Mouse (Mus musculus): ENCODE results near the gene Gsc. TPM values are rescaled to one million over a fixed set of nuclear protein-coding genes. Genes with fewer than 3 reads are reported as not detected.
A peak's percentile ranks its signal among the peaks of the same experiment; 100 is the strongest.
"Not testable (repeated sequence)": the region's sequence is repeated elsewhere in the genome, so short reads cannot be mapped to it uniquely, and the experiment has no call there.

Gsc gene
- polyA plus RNA-seq, 1 experiment from 2014 or later, result 32.3 TPM

DNA sequence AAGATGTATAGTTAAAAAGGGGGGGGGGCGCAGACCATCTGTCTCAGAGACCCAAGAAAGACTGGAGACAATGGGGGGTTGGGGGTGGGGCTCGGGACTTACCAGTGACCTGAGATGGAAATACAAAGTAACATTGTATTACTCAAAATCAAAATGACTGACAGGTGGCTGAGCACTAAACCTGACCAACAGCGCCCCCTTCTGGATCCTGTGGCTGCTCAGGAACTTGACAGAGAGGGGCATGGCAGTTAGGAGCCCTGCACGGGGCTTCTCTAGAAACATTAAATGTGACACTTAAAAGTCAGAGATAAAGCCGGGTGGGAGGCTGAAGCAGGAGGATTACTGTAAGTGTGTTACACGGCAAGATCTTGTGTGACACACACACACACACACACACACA is 13.8 kb downstream of the Gsc start:
- Histone ChIP-seq H3K27ac (no peak overlapping the region), H3K4me3 (replicated peaks) (no peak overlapping the region), H3K9me3 (no peaks in the 10 kb centered on the region; the same call in 1 of the 2 replicates), H3K4me2 (no peak overlapping the region), H3K9ac (replicated peaks) (no peak overlapping the region), H3K4me1 (replicated peaks) (peaks cover 23% of the 10 kb centered on the region), H3K27me3 (peaks cover 10% of the 10 kb centered on the region), H3K36me3 (no peaks in the 10 kb centered on the region)
- WGBS, result 65% methylated on average over 6 of the region's 6 CpGs
- no peak for ATAC-seq (ENCODE audit: insufficient number of reproducible peaks, insufficient read depth, low FRiP score, low TSS enrichment, low read depth)

GRCm38 (mm10) chr12:104453002-104453401 is 20.1 kb downstream of the Gsc start:
- H3K4me1 ChIP-seq (replicated peaks), result peaks cover 6% of the 10 kb centered on the region
- H3K4me3 ChIP-seq (replicated peaks), result no peak overlapping the region
- H3K9me3 ChIP-seq, result no peaks in the 10 kb centered on the region
- no peak for ATAC-seq (ENCODE audit: insufficient number of reproducible peaks, insufficient read depth, low FRiP score, low TSS enrichment, low read depth)
- H3K27me3 ChIP-seq, result peaks cover 19% of the 10 kb centered on the region; the same call in 1 of the 2 replicates
- no peak overlapping the region for H3K4me2 ChIP-seq
- H3K27ac ChIP-seq, result no peak overlapping the region
- 70% methylated on average over 1 of the region's 1 CpGs for WGBS
- no peaks in the 10 kb centered on the region for H3K36me3 ChIP-seq
- no peak overlapping the region for H3K9ac ChIP-seq (replicated peaks)

GRCm38 (mm10) chr12:104450257-104450656 is 22.9 kb downstream of the Gsc start:
- ATAC-seq (ENCODE audit: insufficient number of reproducible peaks, insufficient read depth, low FRiP score, low TSS enrichment, low read depth), result no peak
- H3K4me1 ChIP-seq (replicated peaks), result peaks cover 16% of the 10 kb centered on the region
- peaks cover 41% of the 10 kb centered on the region for H3K27me3 ChIP-seq
- no peaks in the 10 kb centered on the region for H3K36me3 ChIP-seq
- WGBS, result 75% methylated on average over 10 of the region's 10 CpGs
- no peak overlapping the region for H3K9ac ChIP-seq (replicated peaks)
- H3K4me2 ChIP-seq, result no peak overlapping the region
- no peak overlapping the region for H3K27ac ChIP-seq
- no peaks in the 10 kb centered on the region for H3K9me3 ChIP-seq
- no peak overlapping the region for H3K4me3 ChIP-seq (replicated peaks)

- Histone ChIP-seq H3K9ac (replicated peaks) (no peak overlapping the region), H3K4me3 (replicated peaks) (no peak overlapping the region), H3K27me3 (peaks cover 40% of the 10 kb centered on the region), H3K36me3 (no peaks in the 10 kb centered on the region), H3K4me1 (replicated peaks) (peaks cover 16% of the 10 kb centered on the region), H3K4me2 (no peak overlapping the region), H3K27ac (no peak overlapping the region), H3K9me3 (no peaks in the 10 kb centered on the region)
- WGBS, result 33% methylated on average over 13 of the region's 13 CpGs
- no peak for ATAC-seq (ENCODE audit: insufficient number of reproducible peaks, insufficient read depth, low FRiP score, low TSS enrichment, low read depth)
Measured at GRCm38 (mm10) chr12:104448099-104448498, 25.0 kb downstream of the Gsc start.

- ATAC-seq (ENCODE audit: insufficient number of reproducible peaks, insufficient read depth, low FRiP score, low TSS enrichment, low read depth); H3K36me3 ChIP-seq; H3K9me3 ChIP-seq; H3K4me3 ChIP-seq (replicated peaks); H3K27ac ChIP-seq; H3K4me1 ChIP-seq (replicated peaks); H3K4me2 ChIP-seq; H3K9ac ChIP-seq (replicated peaks): not testable (repeated sequence)
- 45% methylated on average over 25 of the region's 25 CpGs for WGBS
- peaks cover 41% of the 10 kb centered on the region for H3K27me3 ChIP-seq
Measured at GRCm38 (mm10) chr12:104447056-104447455, 26.1 kb downstream of the Gsc start.

GRCm38 (mm10) chr12:104443716-104444115 is 29.4 kb downstream of the Gsc start:
- no peaks in the 10 kb centered on the region for H3K9me3 ChIP-seq
- no peak overlapping the region for H3K4me3 ChIP-seq (replicated peaks)
- no peak overlapping the region for H3K4me2 ChIP-seq
- WGBS, result 88% methylated on average over 11 of the region's 11 CpGs
- no peak overlapping the region for H3K27ac ChIP-seq
- no peak for ATAC-seq (ENCODE audit: insufficient number of reproducible peaks, insufficient read depth, low FRiP score, low TSS enrichment, low read depth)
- peaks cover 56% of the 10 kb centered on the region for H3K27me3 ChIP-seq
- H3K4me1 ChIP-seq (replicated peaks), result peaks cover 15% of the 10 kb centered on the region; the same call in 1 of the 2 replicates
- no peaks in the 10 kb centered on the region for H3K36me3 ChIP-seq
- H3K9ac ChIP-seq (replicated peaks), result no peak overlapping the region

- WGBS, result 7% methylated on average over 22 of the region's 22 CpGs
- H3K36me3 ChIP-seq, result no peaks in the 10 kb centered on the region
- H3K4me2 ChIP-seq, result peak overlapping the region; percentile 18; the same call in 1 of the 2 replicates
- H3K4me1 ChIP-seq (replicated peaks), result peaks cover 5% of the 10 kb centered on the region; the same call in 1 of the 2 replicates
- H3K27me3 ChIP-seq, result peaks cover 38% of the 10 kb centered on the region
- peak; percentile 65; the same call in 1 of the 2 replicates for ATAC-seq (ENCODE audit: insufficient number of reproducible peaks, insufficient read depth, low FRiP score, low TSS enrichment, low read depth)
- H3K27ac ChIP-seq, result peak overlapping the region; percentile 62; the same call in 1 of the 2 replicates
- H3K4me3 ChIP-seq (replicated peaks), result no peak overlapping the region
- H3K9ac ChIP-seq (replicated peaks), result no peak overlapping the region
- H3K9me3 ChIP-seq, result no peaks in the 10 kb centered on the region
Measured at GRCm38 (mm10) chr12:104440087-104440760, 32.9 kb downstream of the Gsc start.

GRCm38 (mm10) chr12:104433951-104434735 is 39.0 kb downstream of the Gsc start:
- Histone ChIP-seq H3K36me3 (no peaks in the 10 kb centered on the region), H3K4me3 (replicated peaks) (no peak overlapping the region), H3K4me2 (no peak overlapping the region), H3K9ac (replicated peaks) (no peak overlapping the region), H3K4me1 (replicated peaks) (no peaks in the 10 kb centered on the region; the same call in 1 of the 2 replicates), H3K27ac (no peak overlapping the region), H3K9me3 (peaks cover 6% of the 10 kb centered on the region; the same call in 1 of the 2 replicates), H3K27me3 (peaks cover 16% of the 10 kb centered on the region)
- WGBS, result 62% methylated on average over 20 of the region's 20 CpGs
- no peak for ATAC-seq (ENCODE audit: insufficient number of reproducible peaks, insufficient read depth, low FRiP score, low TSS enrichment, low read depth)

- no peak overlapping the region for H3K9ac ChIP-seq (replicated peaks)
- peaks cover 7% of the 10 kb centered on the region; the same call in 1 of the 2 replicates for H3K27me3 ChIP-seq
- H3K9me3 ChIP-seq, result peaks cover 6% of the 10 kb centered on the region; the same call in 1 of the 2 replicates
- no peak overlapping the region for H3K4me2 ChIP-seq
- ATAC-seq (ENCODE audit: insufficient number of reproducible peaks, insufficient read depth, low FRiP score, low TSS enrichment, low read depth), result no peak
- no peak overlapping the region for H3K27ac ChIP-seq
- no peaks in the 10 kb centered on the region for H3K36me3 ChIP-seq
- H3K4me3 ChIP-seq (replicated peaks), result no peak overlapping the region
- 51% methylated on average over 7 of the region's 7 CpGs for WGBS
- H3K4me1 ChIP-seq (replicated peaks), result no peaks in the 10 kb centered on the region
Measured at GRCm38 (mm10) chr12:104433214-104433613, 39.9 kb downstream of the Gsc start.

DNA sequence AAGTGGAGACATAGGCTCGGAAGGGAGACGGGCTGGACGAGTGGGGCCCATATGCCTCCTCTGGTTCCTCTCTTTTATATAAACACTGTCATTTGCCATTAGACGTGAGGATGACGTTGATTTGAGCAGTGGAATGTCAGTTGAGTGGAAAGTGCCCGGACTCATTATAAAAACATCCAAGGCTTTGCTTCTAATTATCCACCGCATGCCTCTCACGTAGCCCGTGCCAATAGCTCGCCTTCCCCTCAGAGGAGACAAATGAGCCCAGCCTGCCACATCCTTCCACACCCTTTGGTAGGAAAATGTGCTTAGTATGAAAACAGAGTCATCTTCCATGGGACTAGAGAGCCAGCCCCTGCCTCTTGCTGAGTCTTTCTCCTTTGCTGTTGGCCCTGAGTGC is 41.8 kb downstream of the Gsc start:
- WGBS, result 60% methylated on average over 10 of the region's 10 CpGs
- H3K9ac ChIP-seq (replicated peaks), result no peak overlapping the region
- peaks cover 6% of the 10 kb centered on the region; the same call in 1 of the 2 replicates for H3K9me3 ChIP-seq
- H3K4me3 ChIP-seq (replicated peaks), result no peak overlapping the region
- no peaks in the 10 kb centered on the region for H3K36me3 ChIP-seq
- no peak overlapping the region for H3K4me2 ChIP-seq
- peaks cover under 1% of the 10 kb centered on the region for H3K27me3 ChIP-seq
- no peaks in the 10 kb centered on the region for H3K4me1 ChIP-seq (replicated peaks)
- ATAC-seq (ENCODE audit: insufficient number of reproducible peaks, insufficient read depth, low FRiP score, low TSS enrichment, low read depth), result no peak
- no peak overlapping the region for H3K27ac ChIP-seq

- no peak overlapping the region for H3K27ac ChIP-seq
- no peak overlapping the region for H3K4me3 ChIP-seq (replicated peaks)
- H3K9ac ChIP-seq (replicated peaks), result no peak overlapping the region
- no peak for ATAC-seq (ENCODE audit: insufficient number of reproducible peaks, insufficient read depth, low FRiP score, low TSS enrichment, low read depth)
- WGBS, result 8% methylated on average over 7 of the region's 7 CpGs
- peaks cover 9% of the 10 kb centered on the region for H3K27me3 ChIP-seq
- H3K4me2 ChIP-seq, result no peak overlapping the region
- no peaks in the 10 kb centered on the region for H3K36me3 ChIP-seq
- H3K4me1 ChIP-seq (replicated peaks), result peaks cover 7% of the 10 kb centered on the region; the same call in 1 of the 2 replicates
- no peaks in the 10 kb centered on the region for H3K9me3 ChIP-seq
Measured at GRCm38 (mm10) chr12:104426915-104427314, 46.2 kb downstream of the Gsc start.
